Mouse (Mus musculus) left cerebral cortex, adult 18-20 months (tissue): ENCODE measurements around the gene Hps1. TPM values are rescaled to one million over a fixed set of nuclear protein-coding genes. Genes with fewer than 3 reads are reported as not detected.

ENCODE experiments used
- DNase-seq, 2 experiments: peaks; one replicate each; pipeline ENCODE4 v3.0.0; 2021 to 2022; ENCODE audit warnings: low spot score in 2 of 2, mixed read lengths in 1 of 2
- total RNA-seq, 2 experiments: library from RNA; stranded (reverse); gene quantifications; 2 replicates each; pipeline ENCODE4 v1.2.3; 2021

Gene Hps1
- total RNA-seq, 2 experiments from 2014 or later, result 8.3 to 8.6 TPM

- DNase-seq, result peak in 1 of 2 experiments; percentile 23
Observed at GRCm38 (mm10) chr19:42755148-42755870, 24.5 kb downstream of the Hps1 start.

GRCm38 (mm10) chr19:42753141-42753917, 26.4 kb downstream of the Hps1 start:
- DNase-seq, result no peak

GRCm38 (mm10) chr19:42752363-42752931, 27.3 kb downstream of the Hps1 start, which contains the start of gene Pyroxd2:
Pyroxd2 (minus strand) TSS chr19:42752775.
- DNase-seq, result peak; percentile 41 to 54

GRCm38 (mm10) chr19:42750196-42750595, 29.6 kb downstream of the Hps1 start:
- no peak for DNase-seq

- no peak for DNase-seq
Observed at GRCm38 (mm10) chr19:42746702-42747101, 33.1 kb downstream of the Hps1 start.

GRCm38 (mm10) chr19:42745869-42746224, 33.9 kb downstream of the Hps1 start:
- DNase-seq, result no peak

- DNase-seq, result no peak
Observed at GRCm38 (mm10) chr19:42745084-42745868, 34.5 kb downstream of the Hps1 start.

GRCm38 (mm10) chr19:42744162-42744586, 35.6 kb downstream of the Hps1 start:
- DNase-seq, result peak; percentile 64 to 65

GRCm38 (mm10) chr19:42743261-42743660, 36.5 kb downstream of the Hps1 start:
- no peak for DNase-seq

GRCm38 (mm10) chr19:42741884-42742283, 37.9 kb downstream of the Hps1 start:
- peak in 1 of 2 experiments; percentile 37 for DNase-seq

GRCm38 (mm10) chr19:42740163-42740899, 39.4 kb downstream of the Hps1 start:
- DNase-seq, result no peak

- no peak for DNase-seq
Observed at GRCm38 (mm10) chr19:42739734-42740133, 40.0 kb downstream of the Hps1 start.

- DNase-seq, result no peak
Observed at GRCm38 (mm10) chr19:42737753-42738152, 42.0 kb downstream of the Hps1 start.

- DNase-seq, result no peak
Observed at GRCm38 (mm10) chr19:42734982-42735381, 44.8 kb downstream of the Hps1 start.

- no peak for DNase-seq
Observed at GRCm38 (mm10) chr19:42727424-42727823, 52.4 kb downstream of the Hps1 start.

- no peak for DNase-seq
Observed at GRCm38 (mm10) chr19:42726766-42727165, 53.0 kb downstream of the Hps1 start.

GRCm38 (mm10) chr19:42725973-42726350, 53.8 kb downstream of the Hps1 start:
- DNase-seq, result no peak

GRCm38 (mm10) chr19:42725056-42725972, 54.5 kb downstream of the Hps1 start:
- no peak for DNase-seq

- no peak for DNase-seq
Observed at GRCm38 (mm10) chr19:42723302-42723701, 56.5 kb downstream of the Hps1 start.
